Mouse (Mus musculus): ENCODE results near the gene Ehd2. TPM values are rescaled to one million over a fixed set of nuclear protein-coding genes. Genes with fewer than 3 reads are reported as not detected.

Ehd2 gene
- total RNA-seq, 2 experiments from 2014 or later, result 65.8 to 77.3 TPM

DNA sequence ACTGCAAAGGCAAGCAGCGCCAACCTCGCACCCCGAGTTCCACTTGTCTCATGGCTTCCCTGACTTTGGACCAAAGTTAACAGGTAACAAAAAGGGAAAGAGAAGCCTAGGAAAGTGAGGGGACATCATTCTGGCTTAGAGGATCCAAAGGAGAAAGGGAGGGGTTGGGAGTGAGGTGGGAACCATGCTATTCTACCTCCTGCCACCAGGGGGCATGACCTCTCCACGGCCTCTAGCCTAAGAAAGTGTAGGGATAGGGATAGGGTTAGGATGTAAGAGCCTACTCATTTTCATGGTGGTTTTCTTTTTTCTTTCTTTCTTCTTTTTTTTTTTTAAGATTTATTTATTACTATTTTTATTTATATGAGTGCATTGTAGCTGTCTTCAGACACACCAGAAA, 8.5 kb upstream of the Ehd2 start:
- DNase-seq, result peak; percentile 65 to 67

DNA sequence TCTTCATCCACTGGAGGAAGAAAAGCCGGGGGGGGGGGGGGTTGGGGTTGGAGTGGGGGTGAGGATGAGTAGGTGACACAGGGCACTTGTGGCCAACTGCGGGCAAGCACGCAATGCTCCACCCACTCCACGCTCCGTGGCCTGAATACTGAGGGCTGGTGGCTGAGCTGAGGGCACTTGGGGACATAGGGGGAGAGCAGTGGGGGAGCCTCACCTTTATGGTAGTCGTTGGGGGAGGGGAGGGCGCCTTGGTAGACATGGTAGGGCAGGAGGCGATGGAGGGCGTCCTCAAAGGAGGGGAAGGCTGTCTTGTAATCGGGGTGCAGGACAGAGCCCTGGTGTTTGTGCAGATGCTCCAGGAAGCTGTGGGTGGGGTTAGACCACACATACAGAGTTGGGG, 8.1 kb upstream of the Ehd2 start:
- no peak for DNase-seq

DNA sequence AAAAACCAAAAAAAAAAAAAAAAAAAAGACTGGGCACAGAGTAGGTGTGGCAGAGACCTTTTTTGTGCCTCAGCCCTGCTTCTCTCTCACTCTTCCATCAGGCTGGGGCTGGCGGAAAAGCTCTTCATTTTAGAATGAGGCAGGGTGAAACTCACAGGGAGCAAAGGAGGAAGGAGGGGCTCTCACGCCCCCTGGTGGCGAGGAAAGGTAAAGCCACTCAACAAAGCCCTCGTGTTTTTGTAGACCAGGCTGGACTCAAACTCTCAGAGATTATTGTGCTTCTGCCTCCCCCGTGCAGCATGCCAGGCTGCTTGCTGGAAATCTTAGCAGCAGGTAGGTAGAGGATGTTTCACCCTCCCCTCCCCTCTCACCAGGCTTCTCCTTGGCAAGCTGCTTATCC, 7.3 kb upstream of the Ehd2 start:
- peak; percentile 65 to 84 for DNase-seq

DNA sequence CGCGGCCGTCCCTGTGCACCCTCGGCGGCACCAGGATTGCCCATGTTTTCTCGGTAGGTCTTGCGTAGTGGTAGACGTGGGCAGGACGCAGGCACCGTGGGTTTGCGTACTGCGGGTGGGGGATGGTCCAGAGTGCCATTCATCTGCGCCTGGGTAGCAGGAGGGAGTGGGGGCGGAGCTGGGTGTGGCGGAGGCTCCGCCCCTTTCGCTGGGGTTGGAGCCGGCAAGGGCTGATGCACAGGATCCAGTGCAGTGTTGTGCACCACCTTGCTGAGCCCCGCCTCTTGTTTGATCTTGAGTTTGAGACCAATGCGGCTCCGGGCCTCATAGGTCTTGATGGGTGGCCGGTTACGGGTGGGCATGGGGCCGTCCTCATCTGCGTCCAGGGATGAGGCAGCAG, 4.9 kb upstream of the Ehd2 start:
- DNase-seq, result no peak

DNA sequence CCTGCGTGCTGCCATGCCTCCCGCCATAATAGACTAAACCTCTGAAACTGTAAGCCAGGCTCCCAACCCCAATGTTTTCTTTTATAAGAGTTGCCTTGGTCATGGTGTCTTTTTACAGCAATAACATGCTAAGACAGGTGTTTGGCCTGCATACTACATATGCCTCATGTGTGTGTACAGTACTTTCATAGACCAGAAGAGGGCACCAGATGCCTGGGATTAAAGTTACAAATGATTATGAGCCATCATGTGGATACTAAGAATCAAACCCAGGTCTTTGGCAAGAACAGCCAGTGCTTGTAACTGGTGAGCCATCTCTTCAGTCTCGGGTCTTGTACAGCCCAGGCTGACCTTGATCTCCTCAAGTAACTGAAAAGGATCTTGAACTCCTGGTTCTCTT, 2.3 kb upstream of the Ehd2 start:
- no peak for DNase-seq

DNA sequence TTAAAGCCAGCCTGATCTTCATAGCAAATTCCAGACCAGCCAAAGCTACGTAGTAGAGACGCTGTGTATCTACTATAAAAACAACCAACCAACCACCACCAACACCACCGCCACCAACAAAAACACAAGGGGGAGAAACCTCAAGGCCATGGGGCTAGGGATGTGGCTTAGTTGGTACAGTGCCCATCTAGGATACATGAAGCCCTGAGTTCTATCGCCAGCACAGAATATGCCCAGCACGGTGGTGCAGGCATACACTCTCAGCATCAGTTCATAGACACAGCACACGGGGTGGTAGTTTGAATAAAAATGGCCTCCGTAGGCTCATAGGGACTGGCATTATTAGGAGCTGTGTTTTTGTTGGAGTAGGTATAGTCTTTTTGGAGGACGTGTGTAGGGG, 955 bp upstream of the Ehd2 start:
- DNase-seq, result no peak

DNA sequence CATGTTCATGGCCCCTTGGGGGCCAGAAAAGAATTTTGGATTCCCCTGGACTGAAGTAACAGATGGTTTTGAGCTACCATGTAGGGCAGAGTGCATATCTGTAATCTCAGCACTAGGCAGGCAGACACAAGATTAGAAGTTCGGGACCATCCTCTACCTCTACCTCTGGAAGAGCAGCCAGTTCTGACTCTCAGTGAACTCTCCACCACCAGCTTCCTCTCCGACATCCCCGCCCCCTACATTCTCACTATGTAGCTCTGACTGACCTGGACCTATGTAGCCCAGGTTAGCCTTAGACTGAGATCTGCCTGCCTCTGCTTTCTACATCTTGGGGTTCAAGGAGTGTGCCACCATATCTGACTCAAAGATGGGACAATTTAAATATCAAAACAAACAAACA, 878 bp downstream of the Ehd2 start:
- no peak for DNase-seq

DNA sequence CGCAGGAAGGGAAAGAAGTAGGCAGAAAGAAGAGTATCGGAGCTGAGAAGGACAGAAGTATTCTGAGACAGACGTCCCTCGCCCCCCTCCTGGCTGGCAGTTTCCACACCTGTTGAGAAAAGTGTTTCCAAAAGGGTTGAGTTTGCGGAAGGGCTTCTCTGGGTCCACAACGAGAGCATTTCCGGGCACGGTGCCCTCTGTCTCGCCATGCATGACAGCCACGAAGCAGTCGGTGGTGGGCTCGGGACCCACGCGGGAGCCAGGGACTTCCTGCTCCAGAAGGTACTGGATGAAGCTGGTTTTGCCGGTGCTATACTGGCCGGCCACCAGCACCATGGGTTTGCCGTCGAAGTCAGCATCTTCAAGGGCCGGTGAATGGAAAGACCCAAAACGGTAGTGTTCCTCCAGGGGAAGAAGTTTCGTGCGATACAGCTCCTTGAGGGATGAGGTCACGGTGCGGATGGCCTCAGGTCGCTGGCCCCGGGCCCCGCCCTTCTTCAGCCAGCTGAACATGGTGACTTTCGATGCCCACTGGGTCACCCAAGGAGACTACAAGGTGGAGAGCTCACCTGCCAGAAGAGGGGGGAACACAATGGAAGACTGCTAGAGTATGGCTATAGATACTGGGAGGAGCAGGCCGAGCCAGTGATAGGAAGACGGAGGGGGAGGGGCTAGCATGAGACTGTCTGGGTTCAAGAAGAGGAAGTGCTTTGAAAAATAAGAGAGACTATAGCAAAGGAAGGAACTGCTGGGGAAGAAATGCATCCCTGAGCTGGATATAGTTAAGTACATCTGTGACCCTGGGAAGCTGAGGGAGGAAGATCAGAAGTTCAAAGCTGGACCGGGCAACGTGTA, 3.3 kb downstream of the Ehd2 start:
- DNase-seq, result no peak

DNA sequence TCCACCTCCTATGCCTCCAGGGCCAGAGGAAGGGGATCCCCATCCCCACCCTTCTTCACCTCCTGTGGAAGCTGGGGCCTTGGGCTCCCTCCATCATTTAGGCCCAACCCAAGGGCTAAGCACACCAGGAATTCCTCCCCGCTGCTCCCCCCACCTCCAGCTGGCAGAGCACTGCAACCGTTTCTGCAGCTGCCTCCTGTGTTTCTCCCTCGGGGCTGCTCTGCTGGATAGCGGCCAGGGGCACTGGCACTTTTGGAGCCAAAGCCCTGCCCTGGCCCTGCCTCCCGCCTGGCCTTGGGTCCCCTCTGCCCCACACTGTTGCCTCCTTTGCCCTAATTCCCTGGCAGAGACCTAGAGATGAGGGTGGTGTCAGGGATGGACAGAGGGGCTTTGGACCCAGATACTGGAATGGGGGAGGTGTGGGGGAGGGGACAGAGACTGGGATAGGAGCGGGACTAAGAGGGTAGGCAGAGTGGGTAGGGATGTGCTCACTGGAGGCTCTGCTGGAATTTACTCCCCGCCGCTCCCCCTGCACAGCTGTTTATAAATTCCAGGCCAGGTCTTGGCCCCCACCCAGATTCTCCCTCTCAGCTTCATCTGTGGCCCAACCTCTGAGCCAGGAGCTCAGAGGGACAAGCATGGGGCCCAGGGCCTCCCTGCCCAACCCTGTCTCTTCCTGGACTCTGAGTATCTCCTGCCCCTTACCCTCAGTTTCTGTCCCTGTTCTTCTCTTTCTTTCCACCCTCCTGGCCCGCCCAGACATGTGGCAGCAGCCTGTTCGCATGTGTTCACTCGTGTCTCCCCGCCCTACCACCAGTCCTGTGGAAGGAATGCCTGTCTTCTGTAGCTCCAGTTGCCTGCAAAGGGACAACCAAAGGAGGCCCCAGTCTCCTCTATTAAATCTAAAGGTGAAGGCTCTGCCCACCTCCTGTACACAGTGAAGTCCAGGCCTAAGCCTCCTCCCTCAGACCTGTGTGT, 4.8 kb downstream of the Ehd2 start:
- DNase-seq, result peak; percentile 94 to 95

DNA sequence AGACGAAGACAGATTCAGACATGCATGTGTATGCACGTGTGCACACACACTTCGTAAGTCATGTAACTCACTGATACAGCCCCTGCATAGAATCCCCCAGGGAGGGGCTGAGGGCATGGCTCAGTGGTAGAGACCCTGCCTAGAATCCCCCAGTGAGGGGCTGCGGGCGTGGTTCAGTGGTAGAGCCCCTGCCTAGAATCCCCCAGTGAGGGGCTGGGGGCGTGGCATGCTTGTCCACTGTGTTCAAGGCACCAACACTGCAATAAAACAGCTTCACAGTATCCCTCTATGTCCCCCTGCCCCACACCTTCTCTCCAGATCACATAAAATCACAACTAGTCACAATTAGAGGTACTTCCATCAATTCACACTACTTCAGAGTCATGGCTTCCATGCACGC, 5.6 kb downstream of the Ehd2 start:
- DNase-seq, result no peak

DNA sequence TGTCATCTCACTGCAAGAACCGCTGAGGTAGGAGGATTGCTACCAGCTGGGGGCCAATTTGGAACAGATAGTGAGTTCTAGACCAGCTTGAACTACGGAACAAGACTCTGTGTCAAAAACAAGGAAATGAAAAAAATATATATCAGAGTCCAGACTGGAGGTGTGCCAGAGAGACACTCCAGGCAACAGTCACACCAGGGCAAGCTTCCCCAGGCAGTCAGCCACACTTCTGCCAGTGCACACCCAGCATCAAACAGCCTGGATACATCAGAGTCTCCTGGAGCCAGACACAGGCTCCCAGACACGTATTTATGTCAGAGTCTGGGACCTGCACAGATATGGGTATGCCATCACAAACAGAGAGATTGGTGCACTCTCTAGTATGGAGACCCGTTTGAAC, 6.1 kb downstream of the Ehd2 start:
- DNase-seq, result peak; percentile 54 to 56

DNA sequence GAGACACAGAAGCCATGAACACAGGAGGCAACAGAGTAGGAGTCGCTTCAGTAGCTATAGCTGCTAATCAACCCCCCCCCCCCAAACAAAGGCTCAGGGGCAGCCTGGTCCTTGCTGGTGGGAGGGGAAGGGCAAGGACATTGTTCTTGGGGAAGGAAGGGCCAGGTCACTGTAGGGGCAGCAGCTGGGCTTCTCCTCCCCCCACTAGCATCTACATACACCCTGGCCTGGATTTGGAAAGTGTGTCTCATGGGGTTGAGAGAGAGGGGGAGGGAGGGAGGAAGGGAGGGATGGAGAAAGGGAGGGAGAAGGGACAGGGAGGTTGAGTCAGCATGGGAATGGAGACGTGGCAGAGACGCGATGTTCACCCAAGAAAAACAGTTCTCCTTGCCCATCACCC, 6.7 kb downstream of the Ehd2 start:
- peak in 1 of 2 experiments; percentile 78 for DNase-seq

DNA sequence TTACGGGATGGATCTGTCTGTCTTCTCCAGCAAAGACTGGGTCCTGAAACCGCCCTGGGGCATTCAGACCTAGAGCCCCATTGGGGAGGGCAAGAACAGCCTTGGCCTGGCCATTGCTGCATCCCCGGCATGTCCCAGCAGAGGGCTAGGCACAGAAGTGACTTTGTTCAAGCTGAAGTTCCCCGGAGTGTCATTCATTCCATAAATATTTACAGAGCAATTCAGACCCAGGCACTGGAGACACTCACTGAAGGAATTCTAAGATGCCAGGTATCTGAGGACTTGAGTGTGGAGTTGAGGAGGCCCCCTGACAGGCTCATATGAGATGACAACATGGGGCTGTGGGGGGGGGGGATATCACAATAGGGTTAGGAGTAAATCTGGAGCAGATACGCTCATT, 11.2 kb downstream of the Ehd2 start:
- DNase-seq, result no peak

DNA sequence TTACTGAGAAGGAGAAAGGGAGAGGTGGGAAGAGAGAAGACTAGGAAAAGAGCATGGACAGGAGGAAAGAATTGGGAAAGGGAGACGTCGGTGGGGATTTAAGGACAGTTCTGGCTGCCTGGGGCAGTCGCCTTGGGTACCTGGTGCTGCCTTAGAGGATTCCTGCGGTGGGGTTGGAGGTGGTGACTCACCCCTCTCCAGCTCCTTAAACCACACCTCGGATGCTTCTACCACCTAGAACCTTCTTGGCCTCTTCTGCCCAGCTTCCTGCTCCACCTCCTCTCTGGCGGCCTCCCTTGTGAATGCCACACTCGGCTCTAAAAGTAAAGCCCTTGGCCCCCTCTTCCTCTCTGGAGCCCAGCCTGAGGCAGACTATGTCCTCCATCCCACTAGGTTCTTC, 11.9 kb downstream of the Ehd2 start:
- DNase-seq, result peak in 1 of 2 experiments; percentile 65

DNA sequence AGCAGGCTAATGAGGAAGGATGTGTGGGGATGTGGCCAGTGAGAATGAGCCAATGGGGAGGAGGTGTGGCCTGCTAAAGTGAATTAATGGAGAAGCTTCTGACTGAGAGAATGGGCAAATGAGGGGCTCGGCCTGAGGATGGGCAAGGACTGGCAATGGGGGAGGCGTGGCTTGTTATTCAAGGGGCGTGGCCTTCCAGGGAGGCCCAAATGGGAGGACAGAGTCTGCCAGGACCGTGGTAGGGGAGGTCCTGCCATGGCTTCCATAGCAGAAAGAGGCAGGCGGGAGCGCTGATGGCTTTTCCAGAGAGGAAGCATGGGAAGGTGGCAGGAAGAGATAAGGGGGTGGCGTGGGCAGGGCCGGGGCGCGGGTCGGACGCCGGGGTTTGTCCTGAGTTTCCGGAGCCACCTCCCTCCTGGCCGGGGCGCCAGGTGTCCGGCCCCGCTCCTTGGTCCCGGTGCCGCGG, 12.4 kb downstream of the Ehd2 start:
- DNase-seq, result peak; percentile 84 to 92

DNA sequence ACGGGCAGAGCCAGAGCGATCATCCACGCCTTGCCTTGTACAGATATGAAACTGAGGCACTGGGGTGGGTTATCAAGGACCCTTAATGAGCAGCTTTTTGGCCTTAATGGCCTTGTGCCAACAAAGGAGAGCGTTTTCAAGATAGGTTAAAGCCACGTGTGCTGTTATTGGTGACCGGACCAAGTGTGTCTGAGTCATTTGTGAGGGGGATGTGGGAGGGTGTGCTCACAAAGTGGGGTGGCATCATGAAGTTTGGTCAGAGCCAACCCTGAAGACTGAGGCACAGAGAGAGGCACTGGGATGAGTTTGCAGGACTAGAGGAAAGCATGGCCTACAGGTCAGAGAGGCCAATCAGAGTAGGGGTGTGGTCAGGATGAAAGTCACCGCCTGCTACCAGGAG, 12.9 kb downstream of the Ehd2 start:
- DNase-seq, result no peak

DNA sequence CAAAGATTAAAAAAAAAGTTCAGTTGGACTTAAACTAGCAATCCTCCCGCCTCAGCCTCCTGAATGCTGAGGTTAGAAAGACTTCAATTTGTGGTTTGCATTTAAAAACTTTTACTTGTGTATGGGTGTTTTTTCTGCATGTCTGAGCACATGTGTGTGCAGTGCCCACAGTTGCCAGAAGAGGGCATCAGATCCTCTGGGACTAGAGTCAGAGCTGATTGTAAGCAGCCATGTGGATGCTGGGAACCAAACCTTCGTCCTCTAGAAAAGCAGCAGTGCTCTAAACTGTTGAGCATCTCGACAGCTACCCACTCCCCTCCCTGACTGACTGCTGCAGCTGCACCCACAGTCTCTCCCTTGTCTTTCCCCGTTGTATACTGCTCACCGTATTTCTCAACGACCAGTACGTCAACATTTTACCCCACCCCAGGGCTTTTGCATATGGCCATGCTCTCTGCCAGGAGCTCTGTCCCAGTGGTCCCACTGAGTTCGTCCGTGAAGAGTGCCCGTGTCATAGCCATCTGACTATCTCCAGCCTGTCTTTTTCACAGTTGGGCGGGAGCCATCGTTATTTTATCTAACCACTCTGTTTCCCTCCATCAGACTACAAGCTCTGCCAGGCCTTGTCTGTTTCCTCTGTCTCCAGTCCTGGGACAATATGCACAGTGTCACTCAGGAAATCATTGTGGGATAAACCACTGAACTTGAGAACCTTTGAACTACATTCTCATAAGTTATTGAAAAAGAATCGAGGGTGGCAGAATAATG, 13.9 kb downstream of the Ehd2 start:
- no peak for DNase-seq

DNA sequence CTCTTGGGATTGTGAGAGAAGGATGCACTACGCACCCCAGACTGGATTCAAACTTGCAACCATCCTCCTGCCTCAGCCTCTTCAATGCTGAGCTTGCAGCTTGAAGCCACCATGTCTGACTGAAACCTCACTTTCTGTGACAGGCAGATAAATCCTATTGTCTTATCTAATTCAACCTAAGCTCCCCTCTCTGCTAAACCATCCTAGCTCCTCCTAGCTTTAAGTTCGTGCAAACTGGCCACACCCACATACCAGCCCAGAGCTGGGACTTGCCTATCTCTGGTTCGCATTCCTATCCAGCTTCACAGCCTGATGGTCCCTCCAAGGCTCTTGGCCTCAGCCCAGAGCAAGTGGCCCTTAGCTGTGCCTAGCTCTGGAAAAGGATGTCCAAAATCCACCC, 15.0 kb downstream of the Ehd2 start:
- no peak for DNase-seq

DNA sequence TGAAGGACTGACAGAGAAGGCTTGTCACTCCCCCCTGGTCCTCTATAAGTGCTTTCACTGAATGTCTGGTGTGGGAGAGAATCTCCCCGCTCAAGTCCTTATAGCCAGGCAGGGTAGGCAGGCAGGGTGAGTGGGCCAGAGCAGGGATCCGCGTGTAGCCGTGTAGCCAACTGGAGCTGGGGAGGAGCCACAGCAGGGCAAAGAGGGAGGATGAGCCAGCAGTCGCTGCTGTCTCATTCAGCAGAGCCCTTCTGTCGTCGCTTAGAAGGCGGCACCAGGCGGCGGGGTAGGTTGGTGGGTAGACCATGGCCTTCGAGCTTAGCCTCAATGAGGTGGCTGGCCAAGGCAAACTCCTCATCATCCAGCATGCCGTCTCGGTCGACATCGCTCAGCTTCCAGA, 17.4 kb downstream of the Ehd2 start:
- no peak for DNase-seq

DNA sequence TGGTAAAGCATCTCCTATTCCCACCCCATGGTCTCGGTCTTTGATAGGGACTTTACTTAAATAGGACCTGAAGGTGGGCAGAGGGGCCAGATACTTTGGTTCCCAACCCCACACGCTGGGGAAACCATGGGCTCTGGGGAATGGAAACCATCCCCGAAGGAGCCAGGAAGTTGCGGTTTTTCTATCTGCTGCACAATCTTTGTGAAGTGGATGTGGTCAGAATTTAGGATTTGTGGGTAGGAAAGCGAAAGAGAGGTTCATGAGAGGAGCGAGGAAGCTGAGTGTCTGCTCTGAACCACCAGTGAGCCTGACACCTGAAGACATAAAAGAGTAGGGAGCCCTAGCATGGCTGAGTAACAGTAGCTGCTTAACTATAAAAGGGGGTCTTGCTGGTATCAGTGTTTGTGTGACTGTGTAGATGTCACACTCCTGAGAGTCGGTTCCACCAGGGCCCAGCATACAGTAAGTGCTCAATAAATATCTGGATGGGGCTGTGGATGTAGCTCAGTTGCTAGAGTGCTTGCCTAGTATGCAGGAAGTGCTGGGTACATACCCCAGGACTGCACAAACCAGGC, 18.1 kb downstream of the Ehd2 start:
- DNase-seq, result no peak

DNA sequence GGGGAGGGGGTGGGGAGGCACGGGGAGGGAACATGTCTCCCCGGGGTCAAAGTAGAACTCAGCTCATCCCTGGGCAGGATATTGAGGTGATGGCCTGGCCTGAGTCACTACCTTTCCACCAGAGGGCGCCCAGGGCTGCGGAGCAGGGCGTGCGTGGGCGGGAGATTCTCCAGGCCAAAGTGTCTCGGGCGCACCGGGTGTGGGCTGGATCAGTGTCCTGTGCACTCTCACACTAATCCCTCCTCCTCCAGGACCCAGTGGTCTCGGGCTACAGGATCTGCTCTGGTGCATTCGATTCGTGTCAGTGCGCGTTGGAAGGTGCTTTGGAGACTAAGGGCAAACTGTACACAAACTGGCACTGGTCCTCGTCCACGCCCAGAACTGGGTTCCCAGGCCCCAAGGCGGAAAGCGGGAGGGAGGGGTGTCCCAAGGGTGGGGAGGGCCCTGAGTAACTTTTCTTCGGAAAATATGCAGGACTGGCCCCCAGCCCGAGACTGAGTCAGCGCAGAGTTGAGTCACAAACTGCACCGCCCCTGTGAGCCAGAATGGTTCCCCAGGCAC, 18.9 kb downstream of the Ehd2 start:
- DNase-seq, result peak; percentile 96 to 97
